Mouse (Mus musculus): ENCODE data around the gene Dhx34.
A peak's percentile ranks its signal among the peaks of the same experiment; 100 is the strongest.
"Not testable (repeated sequence)": the region's sequence is repeated elsewhere in the genome, so short reads cannot be mapped to it uniquely, and the experiment has no call there.

Dhx34 gene

GRCm38 (mm10) chr7:16221582-16222272 lies at the start of gene Dhx34:
TSS of gene Dhx34 (minus strand) at chr7:16222037.
- DNase-seq: peak; percentile 96 to 97

- no peak for DNase-seq
Measured at GRCm38 (mm10) chr7:16271139-16271538, 49.3 kb upstream of the Dhx34 start.

- DNase-seq: peak in 1 of 2 experiments; percentile 31
Measured at GRCm38 (mm10) chr7:16266593-16266992, 44.8 kb upstream of the Dhx34 start.

- DNase-seq: no peak
Measured at GRCm38 (mm10) chr7:16265856-16266255, 44.0 kb upstream of the Dhx34 start.

- DNase-seq: no peak
Measured at GRCm38 (mm10) chr7:16263843-16264242, 42.0 kb upstream of the Dhx34 start.

GRCm38 (mm10) chr7:16263015-16263787 lies 41.4 kb upstream of the Dhx34 start:
- DNase-seq: peak; percentile 82 to 95

- no peak for DNase-seq
Measured at GRCm38 (mm10) chr7:16261097-16261496, 39.3 kb upstream of the Dhx34 start.

GRCm38 (mm10) chr7:16259110-16259590 lies 37.3 kb upstream of the Dhx34 start, which contains the start of gene C5ar1:
TSS of gene C5ar1 (minus strand) at chr7:16259540.
- no peak for DNase-seq

- no peak for DNase-seq
Measured at GRCm38 (mm10) chr7:16257830-16258229, 36.0 kb upstream of the Dhx34 start.

- DNase-seq: not testable (repeated sequence)
Measured at GRCm38 (mm10) chr7:16255963-16256362, 34.1 kb upstream of the Dhx34 start.

GRCm38 (mm10) chr7:16254195-16254594 lies 32.4 kb upstream of the Dhx34 start:
- DNase-seq: no peak

GRCm38 (mm10) chr7:16250687-16251086 lies 28.9 kb upstream of the Dhx34 start:
- no peak for DNase-seq

- peak in 1 of 2 experiments; percentile 15 for DNase-seq
Measured at GRCm38 (mm10) chr7:16245958-16246357, 24.1 kb upstream of the Dhx34 start.

- no peak for DNase-seq
Measured at GRCm38 (mm10) chr7:16244067-16244466, 22.2 kb upstream of the Dhx34 start, which contains the start of gene C5ar2. TSS of gene C5ar2 (minus strand) at chr7:16244154.

- DNase-seq: no peak
Measured at GRCm38 (mm10) chr7:16242198-16242597, 20.4 kb upstream of the Dhx34 start.

GRCm38 (mm10) chr7:16241787-16242186 lies 19.9 kb upstream of the Dhx34 start:
- no peak for DNase-seq

GRCm38 (mm10) chr7:16240978-16241303 lies 19.1 kb upstream of the Dhx34 start:
- DNase-seq: no peak

GRCm38 (mm10) chr7:16240281-16240977 lies 18.6 kb upstream of the Dhx34 start:
- DNase-seq: no peak

- peak in 1 of 2 experiments; percentile 48 for DNase-seq
Measured at GRCm38 (mm10) chr7:16239554-16239997, 17.7 kb upstream of the Dhx34 start.

GRCm38 (mm10) chr7:16229869-16230268 lies 8.0 kb upstream of the Dhx34 start:
- DNase-seq: peak; percentile 72 to 85

- no peak for DNase-seq
Measured at GRCm38 (mm10) chr7:16213986-16214385, 7.9 kb downstream of the Dhx34 start.

GRCm38 (mm10) chr7:16213196-16213595 lies 8.6 kb downstream of the Dhx34 start:
- no peak for DNase-seq

- no peak for DNase-seq
Measured at GRCm38 (mm10) chr7:16210862-16211365, 10.9 kb downstream of the Dhx34 start.
